Mouse (Mus musculus): ENCODE data around the gene Ddx28.
"Not testable (repeated sequence)": the region's sequence is repeated elsewhere in the genome, so short reads cannot be mapped to it uniquely, and the experiment has no call there.

The Ddx28 gene

GRCm38 (mm10) chr8:106010748-106011642 is 687 bp downstream of the Ddx28 start:
- DNase-seq = peak; percentile 95

- not testable (repeated sequence) for DNase-seq
Measured at GRCm38 (mm10) chr8:106007891-106008290, 3.8 kb downstream of the Ddx28 start.

GRCm38 (mm10) chr8:106007135-106007534 is 4.5 kb downstream of the Ddx28 start:
- DNase-seq = no peak

GRCm38 (mm10) chr8:106006413-106006812 is 5.3 kb downstream of the Ddx28 start:
- no peak for DNase-seq

GRCm38 (mm10) chr8:106005875-106006274 is 5.8 kb downstream of the Ddx28 start, which contains the start of gene Dpep2nb:
TSS of gene Dpep2nb (minus strand) at chr8:106005975.
- DNase-seq = no peak

GRCm38 (mm10) chr8:106004538-106005207 is 7.0 kb downstream of the Ddx28 start:
- DNase-seq = no peak

GRCm38 (mm10) chr8:106001908-106002307 is 9.8 kb downstream of the Ddx28 start:
- DNase-seq = no peak

GRCm38 (mm10) chr8:105998971-105999370 is 12.7 kb downstream of the Ddx28 start:
- DNase-seq = peak; percentile 25

- DNase-seq = no peak
Measured at GRCm38 (mm10) chr8:105996359-105996758, 15.3 kb downstream of the Ddx28 start.

- DNase-seq = no peak
Measured at GRCm38 (mm10) chr8:105993226-105993625, 18.5 kb downstream of the Ddx28 start.

GRCm38 (mm10) chr8:105992499-105992898 is 19.2 kb downstream of the Ddx28 start:
- no peak for DNase-seq

- DNase-seq = no peak
Measured at GRCm38 (mm10) chr8:105991546-105991945, 20.1 kb downstream of the Ddx28 start.

GRCm38 (mm10) chr8:105990856-105991387 is 20.8 kb downstream of the Ddx28 start, which contains the start of gene Dus2:
TSS of gene Dus2 (plus strand) at chr8:105991337.
- peak; percentile 84 for DNase-seq

- no peak for DNase-seq
Measured at GRCm38 (mm10) chr8:105988546-105988945, 23.1 kb downstream of the Ddx28 start.

GRCm38 (mm10) chr8:105983406-105983805 is 28.3 kb downstream of the Ddx28 start:
- DNase-seq = not testable (repeated sequence)

GRCm38 (mm10) chr8:105981146-105981545 is 30.5 kb downstream of the Ddx28 start:
- no peak for DNase-seq

- DNase-seq = no peak
Measured at GRCm38 (mm10) chr8:105979325-105979724, 32.4 kb downstream of the Ddx28 start, which contains the start of gene Dpep3. TSS of gene Dpep3 (minus strand) at chr8:105979429.

- no peak for DNase-seq
Measured at GRCm38 (mm10) chr8:105975363-105975762, 36.3 kb downstream of the Ddx28 start.

- DNase-seq = no peak
Measured at GRCm38 (mm10) chr8:105971019-105971720, 40.5 kb downstream of the Ddx28 start.

- DNase-seq = no peak
Measured at GRCm38 (mm10) chr8:105969367-105969766, 42.3 kb downstream of the Ddx28 start.

- DNase-seq = no peak
Measured at GRCm38 (mm10) chr8:105966692-105967311, 44.9 kb downstream of the Ddx28 start.

- DNase-seq = peak; percentile 89
Measured at GRCm38 (mm10) chr8:105965905-105966341, 45.8 kb downstream of the Ddx28 start, which contains the start of gene Slc12a4. TSS of gene Slc12a4 (minus strand) at chr8:105966097.
